9 mouse cellular contexts compared by ENCODE assay signal in the genomic region with DNA sequence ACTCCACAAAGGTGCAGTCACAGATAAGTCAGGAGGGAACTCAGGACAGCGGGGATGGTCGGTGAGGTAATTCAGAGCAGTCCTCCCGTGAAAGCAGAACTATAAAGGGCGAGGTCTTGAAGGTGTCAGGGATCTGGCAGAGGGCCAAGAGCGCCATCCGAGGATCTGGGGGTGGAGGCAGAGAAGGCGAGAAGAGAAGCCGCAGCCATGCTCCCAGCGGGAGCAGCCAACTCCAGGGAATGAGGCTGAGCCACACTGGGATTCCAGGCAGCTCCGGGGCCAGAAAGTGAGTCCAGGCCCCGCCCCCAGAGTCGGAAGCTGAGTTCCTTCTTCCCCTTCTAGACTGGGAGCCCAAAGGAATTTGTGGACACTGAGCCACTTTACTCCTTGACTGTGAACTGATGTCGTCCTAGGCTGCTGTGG. TPM values are rescaled to one million over a fixed set of nuclear protein-coding genes. Genes with fewer than 3 reads are reported as not detected.
DNase-seq lines count a peak whose midpoint lies in the region; ATAC-seq and TF ChIP-seq lines count a peak whose summit lies in the region.
"Had no signal": no experiment of that assay in that cellular context is flagged by ENCODE, and none has a peak within 500 bp of the region (broad histone marks: within the 10 kb centered on the region; RNA-seq: fewer than 3 reads in every experiment).

No protein-coding gene starts in this region.

- no peaks in the 10 kb centered on the region for H3K27me3 ChIP-seq in intestine, embryonic 16.5 days (replicated peaks; ENCODE audit: control insufficient read depth, insufficient read depth, low read length)
- H3K27me3 ChIP-seq in liver, embryonic 16.5 days (ENCODE audit: control insufficient read depth, insufficient read depth, low read depth, low read length): no peaks in the 10 kb centered on the region
- no peaks in the 10 kb centered on the region for H3K27me3 ChIP-seq in neural tube, embryonic 15.5 days (replicated peaks)

- H3K9ac ChIP-seq in intestine, embryonic 16.5 days (ENCODE audit: low read depth, low read length): peak overlapping the region; percentile 41; the same call in 1 of the 2 replicates
- no peak overlapping the region for H3K9ac ChIP-seq in liver, embryonic 16.5 days (ENCODE audit: low read depth, low read length)
- no peak overlapping the region for H3K9ac ChIP-seq in neural tube, embryonic 15.5 days (replicated peaks)

- no peaks in the 10 kb centered on the region for H3K36me3 ChIP-seq in intestine, embryonic 16.5 days (ENCODE audit: control insufficient read depth, insufficient read depth, low read length)
- no peaks in the 10 kb centered on the region for H3K36me3 ChIP-seq in liver, embryonic 16.5 days (ENCODE audit: control insufficient read depth, insufficient read depth)
- H3K36me3 ChIP-seq in neural tube, embryonic 15.5 days: no peaks in the 10 kb centered on the region

- H3K9me3 ChIP-seq in intestine, embryonic 16.5 days (ENCODE audit: control insufficient read depth, low read length): no peaks in the 10 kb centered on the region
- no peaks in the 10 kb centered on the region for H3K9me3 ChIP-seq in liver, embryonic 16.5 days (replicated peaks; ENCODE audit: control insufficient read depth, low read length)
- H3K9me3 ChIP-seq in neural tube, embryonic 15.5 days (replicated peaks): no peaks in the 10 kb centered on the region

- peak; percentile 72 for ATAC-seq in intestine, embryonic 16.5 days
- 0 out of 2 replicates have a peak, but pooled peaks have one; percentile 11 for ATAC-seq in liver, embryonic 16.5 days (ENCODE audit: low read depth)
- ATAC-seq in neural tube, embryonic 15.5 days (ENCODE audit: low FRiP score): no peak
- no peak for ATAC-seq in frontal cortex, adult (ENCODE audit: low TSS enrichment)
- ATAC-seq in megakaryocyte progenitor cell, adult 5-6 weeks (replicated peaks; ENCODE audit: poor library complexity): no peak

- peak overlapping the region; percentile 55 for H3K4me3 ChIP-seq in gastrocnemius, adult 2 months
- peak overlapping the region; percentile 24 for H3K4me3 ChIP-seq in intestine, embryonic 16.5 days (ENCODE audit: low read length)
- 0 out of 2 replicates have a peak overlapping the region, but pooled peaks have one; percentile 15 for H3K4me3 ChIP-seq in liver, embryonic 16.5 days (ENCODE audit: low read depth, low read length)
- H3K4me3 ChIP-seq in neural tube, embryonic 15.5 days (replicated peaks): no peak overlapping the region

- no peak overlapping the region for H3K27ac ChIP-seq in gastrocnemius, adult 2 months
- peak overlapping the region; percentile 39 for H3K27ac ChIP-seq in intestine, embryonic 16.5 days (ENCODE audit: low read length)
- no peak overlapping the region for H3K27ac ChIP-seq in liver, embryonic 16.5 days (ENCODE audit: low read length)
- H3K27ac ChIP-seq in neural tube, embryonic 15.5 days (replicated peaks): no peak overlapping the region
- H3K27ac ChIP-seq: macrophage had no signal

- peaks cover 32% of the 10 kb centered on the region for H3K4me1 ChIP-seq in intestine, embryonic 16.5 days (ENCODE audit: control insufficient read depth, insufficient read depth, low read length)
- H3K4me1 ChIP-seq in liver, embryonic 16.5 days (ENCODE audit: control insufficient read depth, low read depth, low read length): no peaks in the 10 kb centered on the region
- 0 out of 2 replicates have a peak, but pooled peaks cover 5% of the 10 kb centered on the region for H3K4me1 ChIP-seq in neural tube, embryonic 15.5 days

- peak overlapping the region; percentile 57 for H3K4me2 ChIP-seq in intestine, embryonic 16.5 days (ENCODE audit: low read depth, low read length)
- 0 out of 2 replicates have a peak overlapping the region, but pooled peaks have one; percentile 26 for H3K4me2 ChIP-seq in liver, embryonic 16.5 days (ENCODE audit: low read depth, low read length)
- peak overlapping the region; percentile 33 for H3K4me2 ChIP-seq in neural tube, embryonic 15.5 days

- peak; percentile 32 for DNase-seq in 3134 (ENCODE audit: extremely low read depth, insufficient read length, low spot score)
- peak; percentile 90 for DNase-seq in ZHBTc4 (ENCODE audit: low read depth, low spot score)
- peak; percentile 35 for DNase-seq in gastrocnemius, adult 2 months

- intact Hi-C loops in gastrocnemius, adult 2 months (cut with DNase I): no loop called here

- WGBS in intestine, embryonic 16.5 days: 3% methylated on average over 13 of the region's 13 CpGs
- WGBS in liver, embryonic 16.5 days (ENCODE audit: insufficient replicate concordance): 11% methylated on average over 13 of the region's 13 CpGs
- 8% methylated on average over 13 of the region's 13 CpGs for WGBS in neural tube, embryonic 15.5 days

- TF ChIP-seq CTCF in gastrocnemius, adult 2 months (IDR thresholded peaks at IDR 0.05): no peak

RNA-seq across cellular contexts. Expression of a gene that starts 41.3 kb away (rescaled TPM):
- 10 to 100 TPM; 21.1 to 23.8 TPM for total RNA-seq in gastrocnemius, adult 2 months (2021)
- 17.4 and 19.4 TPM in 2 replicates for polyA plus RNA-seq in intestine, embryonic 16.5 days (2015; fragmentation: Nextera tagmentation; extraction: Ambion mirVana)
- 3.4 and 5.1 TPM in 2 replicates for polyA plus RNA-seq in liver, embryonic 16.5 days (2015; fragmentation: Nextera tagmentation; extraction: Ambion mirVana)
- 26.3 and 29.7 TPM in 2 replicates for polyA plus RNA-seq in neural tube, embryonic 15.5 days (2015; fragmentation: Nextera tagmentation; extraction: Ambion mirVana)
- total RNA-seq in megakaryocyte progenitor cell, adult 5-6 weeks (2015): 1.4 TPM in 2 replicates
- 0.71 and 4.8 TPM in 2 replicates for total RNA-seq in megakaryocyte progenitor cell, adult 5-6 weeks (2017)

Comparison
In these comparisons a context has a peak if more than half of its experiments do, and no peak if none do; other contexts are left out.
1. DNase-seq: peak in every context shown above with its lines; median percentile 90 in ZHBTc4; 35 in gastrocnemius, adult 2 months; 32 in 3134.
2. ATAC-seq: peak in intestine, embryonic 16.5 days (single experiment) and liver, embryonic 16.5 days (single experiment); none in neural tube, embryonic 15.5 days (single experiment), frontal cortex, adult (single experiment) and megakaryocyte progenitor cell, adult 5-6 weeks (single experiment).
3. Peak in every context shown above with its lines, with median percentiles within 50 percentile points of each other: H3K4me2 ChIP-seq.